Mouse (Mus musculus) intestine, embryonic 14.5 days (tissue): ENCODE data around the gene Gm49361. TPM values are rescaled to one million over a fixed set of nuclear protein-coding genes. Genes with fewer than 3 reads are reported as not detected.
A peak's percentile ranks its signal among the peaks of the same experiment; 100 is the strongest.
"Not testable (repeated sequence)": the region's sequence is repeated elsewhere in the genome, so short reads cannot be mapped to it uniquely, and the experiment has no call there.

Experiments
- ATAC-seq: fragments of 200-750 bp; cut with Nextera tagmentation; replicated peaks from 2 replicates; pipeline ENCODE4 v1.8.0; 2017; ENCODE audit warnings: low read depth, moderate number of reproducible peaks, moderate TSS enrichment, moderate library complexity; ENCODE audit not compliant: low FRiP score, low TSS enrichment
- DNase-seq: peaks from one replicate; pipeline ENCODE4 v3.0.0-alpha.2; 2018; ENCODE audit warnings: low spot score
- H3K27ac ChIP-seq: fragments of 300-500 bp; sonication (generic); 2 replicates; pipeline ENCODE4 v1.5.1; 2014; ENCODE audit warnings: low read depth, mild to moderate bottlenecking, control low read depth
- H3K27me3 ChIP-seq: fragments of 300-500 bp; sonication (generic); replicated peaks from 2 replicates; pipeline ENCODE4 v1.6.1; 2014; ENCODE audit warnings: low read length, control low read depth; ENCODE audit not compliant: control insufficient read depth, insufficient read depth
- H3K36me3 ChIP-seq: fragments of 300-500 bp; sonication (generic); 2 replicates; pipeline ENCODE4 v1.6.1; 2014; ENCODE audit warnings: low read length, control low read depth; ENCODE audit not compliant: control insufficient read depth, insufficient read depth
- H3K4me1 ChIP-seq: fragments of 300-500 bp; sonication (generic); replicated peaks from 2 replicates; pipeline ENCODE4 v1.6.1; 2014; ENCODE audit warnings: low read length, control low read depth, mixed read lengths; ENCODE audit not compliant: control insufficient read depth, insufficient read depth
- H3K4me2 ChIP-seq: fragments of 300-500 bp; sonication (generic); 2 replicates; pipeline ENCODE4 v1.6.1; 2014; ENCODE audit warnings: low read length
- H3K4me3 ChIP-seq: fragments of 300-500 bp; sonication (generic); 2 replicates; pipeline ENCODE4 v1.5.1; 2014; ENCODE audit warnings: low read depth, low read length, control low read depth, mixed read lengths
- H3K9ac ChIP-seq: fragments of 300-500 bp; sonication (generic); 2 replicates; pipeline ENCODE4 v1.6.1; 2014; ENCODE audit warnings: mild to moderate bottlenecking, low read length
- H3K9me3 ChIP-seq: fragments of 300-500 bp; sonication (generic); 2 replicates; pipeline ENCODE4 v1.6.1; 2016; ENCODE audit warnings: low read length, control low read depth; ENCODE audit not compliant: control insufficient read depth
- WGBS: fragments of 180-500 bp; shearing (Covaris S2); extraction: QIAGEN DNeasy Blood & Tissue Kit; methylation state at CpG from one replicate; pipeline ENCODE4 v1.1.7; 2014; 5-methylcytosine and 5-hydroxymethylcytosine counted together
- polyA plus RNA-seq: library from polyadenylated mRNA; unstranded; fragments of >200 nt; fragmentation: Nextera tagmentation; extraction: Ambion mirVana; gene quantifications from 2 replicates; pipeline ENCODE4 v1.2.1, GENCODE M21; 2014

The Gm49361 gene
- polyA plus RNA-seq, 1 experiment from 2014 or later = not detected

- Histone ChIP-seq H3K36me3 (peaks cover 73% of the 10 kb centered on the region), H3K27ac (no peak overlapping the region), H3K9ac (no peak overlapping the region), H3K4me1 (no peaks in the 10 kb centered on the region), H3K4me3 (no peak overlapping the region), H3K9me3 (no peaks in the 10 kb centered on the region), H3K4me2 (no peak overlapping the region), H3K27me3 (no peaks in the 10 kb centered on the region)
- DNase-seq = no peak
- WGBS = 93% methylated on average over 24 of the region's 24 CpGs
- ATAC-seq = no peak
These were observed 54.6 kb downstream of the Gm49361 start for GRCm38 (mm10) chr14:57691316-57691715.

DNA sequence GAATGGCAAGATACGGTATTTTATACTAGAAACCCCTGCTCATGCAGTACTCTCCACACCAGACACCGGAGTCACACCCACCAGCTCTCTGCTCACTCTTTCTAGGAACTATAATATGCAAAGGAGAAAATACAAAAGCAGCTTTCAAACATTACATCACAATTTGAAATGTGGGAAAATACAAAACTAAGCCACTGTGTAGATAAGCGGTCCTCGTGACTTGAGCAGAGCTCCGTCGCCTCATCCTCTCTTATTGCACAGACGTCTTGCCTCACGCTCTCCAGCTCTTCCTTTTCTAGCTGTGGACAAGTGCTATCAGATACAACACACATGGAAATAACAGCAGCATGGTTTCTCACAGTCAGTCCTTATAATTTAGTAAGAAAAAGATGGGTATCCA is 55.2 kb downstream of the Gm49361 start:
- Histone ChIP-seq H3K27me3 (no peaks in the 10 kb centered on the region), H3K4me2 (no peak overlapping the region), H3K4me1 (no peaks in the 10 kb centered on the region), H3K27ac (no peak overlapping the region), H3K9me3 (no peaks in the 10 kb centered on the region), H3K4me3 (no peak overlapping the region), H3K9ac (no peak overlapping the region), H3K36me3 (peaks cover 66% of the 10 kb centered on the region)
- no peak for DNase-seq
- 96% methylated on average over 8 of the region's 8 CpGs for WGBS
- no peak for ATAC-seq

- not testable (repeated sequence) for H3K27ac ChIP-seq, H3K27me3 ChIP-seq, ATAC-seq, DNase-seq, H3K9ac ChIP-seq, H3K4me2 ChIP-seq, H3K4me1 ChIP-seq, H3K4me3 ChIP-seq, H3K9me3 ChIP-seq
- H3K36me3 ChIP-seq = peaks cover 43% of the 10 kb centered on the region
- 90% methylated on average over 7 of the region's 7 CpGs for WGBS
These were observed 57.8 kb downstream of the Gm49361 start for GRCm38 (mm10) chr14:57688066-57688465.

DNA sequence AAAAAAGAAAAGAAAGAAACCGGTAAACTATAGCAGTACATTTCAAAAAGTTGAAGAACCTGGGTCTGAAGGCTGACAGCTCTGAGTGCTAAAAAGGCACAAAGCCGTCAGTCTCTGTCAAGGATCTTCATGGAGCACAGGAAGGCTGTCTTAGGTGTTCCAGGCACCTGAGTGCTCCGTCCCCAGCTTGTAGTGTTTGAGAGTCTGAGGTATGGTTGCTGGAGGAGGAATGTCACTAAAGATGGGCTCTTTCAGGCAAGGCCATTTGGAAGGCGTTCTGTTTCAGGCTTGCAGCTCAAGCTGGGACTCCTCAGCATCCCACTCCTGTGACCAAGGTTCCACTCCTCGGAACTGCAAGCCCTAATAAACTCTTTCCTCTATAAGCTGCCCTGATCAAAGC is 58.5 kb downstream of the Gm49361 start:
- DNase-seq (no peak), ATAC-seq (no peak)
- Histone ChIP-seq H3K36me3 (peaks cover 38% of the 10 kb centered on the region), H3K4me2 (no peak overlapping the region), H3K4me1 (no peaks in the 10 kb centered on the region), H3K9ac (no peak overlapping the region), H3K27ac (no peak overlapping the region), H3K27me3 (no peaks in the 10 kb centered on the region), H3K9me3 (no peaks in the 10 kb centered on the region), H3K4me3 (no peak overlapping the region)
- 88% methylated on average over 5 of the region's 5 CpGs for WGBS

DNA sequence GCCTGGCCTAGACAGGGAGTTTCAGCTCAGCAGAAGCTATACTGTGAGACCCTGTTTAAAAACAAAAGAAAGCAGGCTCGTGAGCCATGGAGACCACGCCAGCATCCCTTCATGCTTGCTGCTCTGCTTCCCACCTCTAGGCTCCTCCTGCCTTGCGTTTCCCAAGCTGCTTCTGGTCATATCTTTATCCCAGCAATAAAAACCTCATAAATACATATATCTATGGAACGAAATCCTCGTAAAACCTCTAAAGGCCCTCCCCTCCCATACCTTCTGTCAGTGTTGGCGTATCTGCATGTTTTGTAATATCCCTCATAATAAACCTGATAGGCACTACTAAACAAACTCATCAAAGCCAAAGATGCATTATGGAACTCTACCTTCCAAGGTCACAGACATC is 59.3 kb downstream of the Gm49361 start:
- 71% methylated on average over 6 of the region's 6 CpGs for WGBS
- H3K27me3 ChIP-seq = no peaks in the 10 kb centered on the region
- H3K4me2 ChIP-seq = no peak overlapping the region
- H3K36me3 ChIP-seq = peaks cover 30% of the 10 kb centered on the region
- H3K27ac ChIP-seq = no peak overlapping the region
- no peak overlapping the region for H3K4me3 ChIP-seq
- DNase-seq (no peak), ATAC-seq (no peak)
- no peaks in the 10 kb centered on the region for H3K4me1 ChIP-seq
- H3K9ac ChIP-seq = no peak overlapping the region
- no peaks in the 10 kb centered on the region for H3K9me3 ChIP-seq

- H3K4me3 ChIP-seq = no peak overlapping the region
- DNase-seq (peak; percentile 73), ATAC-seq (no peak)
- H3K27ac ChIP-seq = no peak overlapping the region
- no peaks in the 10 kb centered on the region for H3K4me1 ChIP-seq
- no peak overlapping the region for H3K9ac ChIP-seq
- peaks cover 11% of the 10 kb centered on the region for H3K36me3 ChIP-seq
- H3K27me3 ChIP-seq = no peaks in the 10 kb centered on the region
- 26% methylated on average over 1 of the region's 1 CpGs for WGBS
- H3K4me2 ChIP-seq = no peak overlapping the region
- H3K9me3 ChIP-seq = no peaks in the 10 kb centered on the region
These were observed 61.3 kb downstream of the Gm49361 start for GRCm38 (mm10) chr14:57684579-57684978.

DNA sequence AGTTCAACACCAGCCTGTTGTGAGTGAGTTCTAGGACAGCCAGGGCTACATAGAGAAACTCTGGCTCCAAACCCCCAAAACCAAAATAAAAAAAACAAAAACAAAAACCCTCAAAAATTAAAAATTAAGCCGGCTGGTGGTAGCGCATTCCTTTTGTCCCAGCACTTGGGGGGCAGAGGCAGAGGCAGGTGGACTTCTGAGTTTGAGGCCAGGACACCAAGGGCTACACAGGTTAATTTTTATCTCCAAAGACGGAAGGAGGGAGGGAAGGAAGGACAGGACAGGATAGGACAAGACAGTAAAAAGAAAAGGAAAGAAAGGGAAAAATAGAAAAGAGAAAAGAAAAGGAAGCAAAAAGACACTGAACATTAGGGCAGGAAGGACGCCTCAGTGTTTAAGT is 63.2 kb downstream of the Gm49361 start:
- Histone ChIP-seq H3K27me3 (no peaks in the 10 kb centered on the region), H3K4me3 (no peak overlapping the region), H3K36me3 (no peaks in the 10 kb centered on the region), H3K9ac (no peak overlapping the region), H3K4me2 (no peak overlapping the region), H3K9me3 (no peaks in the 10 kb centered on the region), H3K27ac (no peak overlapping the region), H3K4me1 (no peaks in the 10 kb centered on the region)
- DNase-seq (no peak), ATAC-seq (no peak)
- 84% methylated on average over 4 of the region's 4 CpGs for WGBS

DNA sequence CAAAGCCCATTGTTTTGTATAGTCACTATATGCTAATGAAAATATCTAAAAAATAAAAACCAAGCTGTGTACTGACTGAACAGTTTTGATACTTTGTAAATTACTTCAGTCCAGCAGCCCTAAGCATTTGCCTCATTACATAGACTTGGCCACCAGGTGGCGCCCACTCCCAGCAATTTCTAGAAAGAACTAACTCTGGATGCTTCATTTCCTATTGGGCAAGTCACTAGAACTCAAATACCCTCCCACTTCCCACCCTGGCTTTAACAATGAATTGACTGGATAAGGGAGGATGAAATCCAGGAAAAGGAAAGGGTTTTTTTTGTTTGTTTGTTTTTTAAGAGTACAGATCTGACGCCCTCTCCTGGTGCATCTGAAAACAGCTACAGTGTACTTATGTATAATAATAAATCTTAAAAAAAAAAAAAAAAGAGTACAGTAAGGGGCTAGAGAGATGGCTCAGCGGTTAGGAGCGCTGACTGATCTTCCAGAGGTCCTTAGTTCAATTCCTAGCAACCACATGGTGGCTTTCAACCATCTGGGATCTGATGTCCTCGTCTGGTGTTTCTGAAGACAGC is 65.9 kb downstream of the Gm49361 start:
- H3K4me1 ChIP-seq = no peaks in the 10 kb centered on the region
- peak; percentile 23 for ATAC-seq
- WGBS = 35% methylated on average over 5 of the region's 5 CpGs
- H3K9ac ChIP-seq = no peak overlapping the region
- H3K4me2 ChIP-seq = no peak overlapping the region
- DNase-seq = peak; percentile 96
- no peaks in the 10 kb centered on the region for H3K9me3 ChIP-seq
- H3K36me3 ChIP-seq = no peaks in the 10 kb centered on the region
- H3K4me3 ChIP-seq = no peak overlapping the region
- no peak overlapping the region for H3K27ac ChIP-seq
- H3K27me3 ChIP-seq = no peaks in the 10 kb centered on the region

DNA sequence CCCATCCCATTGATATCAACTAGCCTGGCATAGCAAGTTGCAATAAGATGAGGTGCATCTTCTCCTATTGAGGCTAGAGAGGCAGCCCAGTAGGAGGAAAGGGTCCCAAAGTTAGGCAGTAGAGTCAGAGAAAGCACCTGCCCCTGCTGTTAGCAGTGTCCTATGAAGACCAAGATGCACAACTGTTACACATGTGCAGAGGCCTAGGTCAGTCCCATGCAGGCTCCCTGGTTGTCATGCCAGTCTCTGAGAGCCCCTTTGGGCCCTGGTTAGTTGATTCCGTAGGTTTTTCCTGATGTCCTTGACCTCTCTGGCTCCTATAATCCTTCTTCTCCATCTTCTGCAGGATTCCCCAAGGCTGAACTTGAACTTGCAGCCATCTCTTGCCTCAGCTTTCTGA is 66.4 kb downstream of the Gm49361 start:
- no peaks in the 10 kb centered on the region for H3K9me3 ChIP-seq
- H3K4me2 ChIP-seq = no peak overlapping the region
- H3K9ac ChIP-seq = no peak overlapping the region
- H3K27me3 ChIP-seq = no peaks in the 10 kb centered on the region
- no peak overlapping the region for H3K27ac ChIP-seq
- DNase-seq (no peak), ATAC-seq (no peak)
- H3K4me3 ChIP-seq = no peak overlapping the region
- no peaks in the 10 kb centered on the region for H3K36me3 ChIP-seq
- WGBS = 18% methylated on average over 1 of the region's 1 CpGs
- H3K4me1 ChIP-seq = no peaks in the 10 kb centered on the region
